Mouse (Mus musculus): Measurements from ENCODE around the gene Arhgap27. TPM values are rescaled to one million over a fixed set of nuclear protein-coding genes. Genes with fewer than 3 reads are reported as not detected.

Gene Arhgap27
- polyA plus RNA-seq, 1 experiment from 2014 or later = 1.5 TPM

DNA sequence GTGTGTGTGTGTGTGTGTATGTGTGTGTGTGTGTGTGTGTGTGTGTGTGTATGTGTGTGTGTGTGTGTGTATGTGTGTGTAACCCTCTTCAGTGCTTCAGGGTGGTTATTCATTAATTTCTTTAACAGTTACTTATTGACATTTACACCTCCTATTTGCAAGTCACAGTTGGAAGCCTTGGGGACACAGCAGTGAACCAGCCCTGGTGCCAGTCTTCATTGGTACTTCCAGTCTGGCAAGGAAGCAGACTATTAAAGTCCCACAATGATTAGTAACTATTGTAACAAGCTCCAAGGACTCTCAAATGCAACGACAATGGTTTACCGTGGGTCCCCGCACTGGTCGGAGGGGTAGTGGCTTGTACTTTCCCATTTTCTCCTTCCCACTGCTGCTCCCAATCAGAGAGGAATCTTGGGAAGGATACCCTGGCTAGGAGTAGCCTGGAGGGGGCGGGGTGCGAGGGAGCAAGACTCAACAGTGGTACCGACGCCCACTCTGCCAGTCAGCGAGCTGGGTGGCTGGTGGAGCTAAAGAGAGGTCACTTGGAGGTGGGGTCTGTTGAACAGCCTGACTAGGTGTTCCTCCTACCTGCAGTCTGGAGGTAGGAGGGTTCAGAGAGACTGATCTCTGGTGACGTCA lies 48.6 kb downstream of the Arhgap27 start:
- H3K9me3 ChIP-seq (replicated peaks; ENCODE audit: control insufficient read depth, low read length) = no peaks in the 10 kb centered on the region
- DNase-seq (ENCODE audit: low spot score) (no peak), ATAC-seq (no peak)
- H3K4me2 ChIP-seq (ENCODE audit: low read length) = no peak overlapping the region
- H3K27ac ChIP-seq (ENCODE audit: low read depth, low read length) = no peak overlapping the region
- 78% methylated on average over 10 of the region's 10 CpGs for WGBS
- H3K4me1 ChIP-seq (ENCODE audit: control insufficient read depth, insufficient read depth, low read length) = no peaks in the 10 kb centered on the region
- H3K27me3 ChIP-seq (replicated peaks; ENCODE audit: control insufficient read depth, insufficient read depth, low read length) = no peaks in the 10 kb centered on the region
- no peak overlapping the region for H3K9ac ChIP-seq (ENCODE audit: low read length)
- H3K36me3 ChIP-seq (ENCODE audit: control insufficient read depth, insufficient read depth, low read length) = no peaks in the 10 kb centered on the region
- H3K4me3 ChIP-seq (ENCODE audit: low read depth, low read length) = no peak overlapping the region

DNA sequence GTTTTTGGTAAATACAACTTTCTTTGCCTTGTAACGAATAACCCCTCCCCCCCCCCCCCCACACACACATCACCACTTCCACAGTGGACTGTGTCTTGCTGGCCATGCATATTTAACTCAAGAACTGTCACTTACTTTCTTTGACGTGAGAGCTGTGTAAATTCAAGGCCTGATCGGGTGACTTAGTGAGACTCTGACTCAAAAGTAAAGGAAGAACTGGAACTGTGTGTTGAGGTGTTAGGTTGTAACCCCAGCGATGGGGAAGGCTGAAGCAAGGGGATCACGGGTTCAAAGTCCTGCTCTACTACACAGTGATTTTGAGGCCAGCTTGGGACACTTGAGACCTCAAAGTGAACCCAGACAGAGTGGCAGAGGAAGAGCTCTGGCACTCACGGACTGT lies 50.0 kb downstream of the Arhgap27 start:
- Histone ChIP-seq H3K9me3 (replicated peaks; ENCODE audit: control insufficient read depth, low read length) (no peaks in the 10 kb centered on the region), H3K27ac (ENCODE audit: low read depth, low read length) (no peak overlapping the region), H3K36me3 (ENCODE audit: control insufficient read depth, insufficient read depth, low read length) (no peaks in the 10 kb centered on the region), H3K4me1 (ENCODE audit: control insufficient read depth, insufficient read depth, low read length) (no peaks in the 10 kb centered on the region), H3K27me3 (replicated peaks; ENCODE audit: control insufficient read depth, insufficient read depth, low read length) (no peaks in the 10 kb centered on the region), H3K4me3 (ENCODE audit: low read depth, low read length) (no peak overlapping the region), H3K9ac (ENCODE audit: low read length) (no peak overlapping the region), H3K4me2 (ENCODE audit: low read length) (no peak overlapping the region)
- WGBS = 86% methylated on average over 6 of the region's 6 CpGs
- DNase-seq (ENCODE audit: low spot score) = no peak
- no peak for ATAC-seq

DNA sequence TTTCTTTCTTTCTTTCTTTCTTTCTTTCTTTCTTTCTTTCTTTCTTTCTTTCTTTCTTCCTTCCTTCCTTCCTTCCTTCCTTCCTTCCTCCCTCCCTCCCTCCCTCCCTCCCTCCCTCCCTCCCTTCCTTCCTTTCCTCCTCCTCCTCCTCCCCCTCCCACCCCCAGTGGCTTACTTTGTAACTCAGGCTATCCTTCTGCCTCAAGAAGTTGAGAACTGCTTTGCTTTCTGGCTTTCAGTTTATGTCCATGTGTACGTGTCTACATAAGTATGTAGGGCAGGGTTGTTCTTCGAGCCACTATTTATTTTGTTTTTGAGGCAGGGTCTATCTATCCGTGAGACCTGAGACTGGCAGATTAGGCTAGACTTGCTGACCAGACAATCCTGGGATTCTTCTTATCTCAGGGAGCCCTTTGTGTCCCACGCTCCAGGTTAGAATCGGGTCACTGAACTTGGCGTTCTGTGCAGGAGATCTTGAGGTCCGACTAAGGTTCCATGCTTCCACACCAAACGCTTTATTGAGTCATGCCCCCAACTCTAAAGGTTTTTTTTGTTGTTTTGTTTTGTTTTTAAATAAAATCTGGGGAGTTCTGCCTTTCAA lies 50.7 kb downstream of the Arhgap27 start:
- ATAC-seq = no peak
- Histone ChIP-seq H3K4me1 (ENCODE audit: control insufficient read depth, insufficient read depth, low read length) (no peaks in the 10 kb centered on the region), H3K4me3 (ENCODE audit: low read depth, low read length) (no peak overlapping the region), H3K4me2 (ENCODE audit: low read length) (no peak overlapping the region), H3K27ac (ENCODE audit: low read depth, low read length) (no peak overlapping the region), H3K27me3 (replicated peaks; ENCODE audit: control insufficient read depth, insufficient read depth, low read length) (no peaks in the 10 kb centered on the region), H3K36me3 (ENCODE audit: control insufficient read depth, insufficient read depth, low read length) (no peaks in the 10 kb centered on the region), H3K9me3 (replicated peaks; ENCODE audit: control insufficient read depth, low read length) (no peaks in the 10 kb centered on the region), H3K9ac (ENCODE audit: low read length) (no peak overlapping the region)
- 67% methylated on average over 8 of the region's 8 CpGs for WGBS
- DNase-seq (ENCODE audit: low spot score) = no peak

DNA sequence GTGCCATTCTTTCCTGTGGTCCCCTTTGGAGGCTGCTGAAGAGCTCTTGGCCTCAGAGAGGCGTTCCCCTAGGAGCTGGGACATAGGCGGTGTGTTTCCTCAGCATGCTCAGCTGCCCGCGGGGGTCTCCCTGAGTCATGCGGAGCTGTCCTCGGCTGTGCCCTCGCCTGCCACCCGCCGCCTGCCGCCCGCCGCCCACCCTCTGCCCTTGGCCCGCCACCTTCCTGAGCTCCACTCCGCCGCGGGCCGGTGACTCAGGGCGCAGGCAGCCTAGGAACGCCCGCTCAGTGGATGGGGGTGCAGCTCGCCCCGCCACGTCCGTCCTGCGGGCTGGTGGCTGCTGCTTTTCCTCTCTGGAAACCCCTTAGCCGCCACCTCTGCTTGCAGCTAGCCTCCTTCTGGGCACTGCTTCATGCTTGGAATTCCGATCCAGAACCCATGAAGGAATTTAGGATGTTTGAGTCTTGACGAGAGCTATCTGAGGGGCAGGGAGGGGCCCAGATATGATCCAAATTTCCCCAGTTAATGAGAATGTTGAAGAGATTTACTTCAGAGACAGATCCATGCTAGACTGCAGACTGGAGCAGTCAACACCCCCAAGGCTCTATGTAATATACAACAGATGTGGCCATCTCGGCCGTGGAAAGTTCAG lies 51.4 kb downstream of the Arhgap27 start:
- H3K27me3 ChIP-seq (replicated peaks; ENCODE audit: control insufficient read depth, insufficient read depth, low read length) = no peaks in the 10 kb centered on the region
- peak; percentile 13 for DNase-seq (ENCODE audit: low spot score)
- 6% methylated on average over 30 of the region's 30 CpGs for WGBS
- no peaks in the 10 kb centered on the region for H3K4me1 ChIP-seq (ENCODE audit: control insufficient read depth, insufficient read depth, low read length)
- peak overlapping the region; percentile 24 for H3K4me3 ChIP-seq (ENCODE audit: low read depth, low read length)
- H3K4me2 ChIP-seq (ENCODE audit: low read length) = peak overlapping the region; percentile 52
- no peak overlapping the region for H3K27ac ChIP-seq (ENCODE audit: low read depth, low read length)
- H3K36me3 ChIP-seq (ENCODE audit: control insufficient read depth, insufficient read depth, low read length) = no peaks in the 10 kb centered on the region
- H3K9ac ChIP-seq (ENCODE audit: low read length) = peak overlapping the region; percentile 49
- no peaks in the 10 kb centered on the region for H3K9me3 ChIP-seq (replicated peaks; ENCODE audit: control insufficient read depth, low read length)
- ATAC-seq = no peak

DNA sequence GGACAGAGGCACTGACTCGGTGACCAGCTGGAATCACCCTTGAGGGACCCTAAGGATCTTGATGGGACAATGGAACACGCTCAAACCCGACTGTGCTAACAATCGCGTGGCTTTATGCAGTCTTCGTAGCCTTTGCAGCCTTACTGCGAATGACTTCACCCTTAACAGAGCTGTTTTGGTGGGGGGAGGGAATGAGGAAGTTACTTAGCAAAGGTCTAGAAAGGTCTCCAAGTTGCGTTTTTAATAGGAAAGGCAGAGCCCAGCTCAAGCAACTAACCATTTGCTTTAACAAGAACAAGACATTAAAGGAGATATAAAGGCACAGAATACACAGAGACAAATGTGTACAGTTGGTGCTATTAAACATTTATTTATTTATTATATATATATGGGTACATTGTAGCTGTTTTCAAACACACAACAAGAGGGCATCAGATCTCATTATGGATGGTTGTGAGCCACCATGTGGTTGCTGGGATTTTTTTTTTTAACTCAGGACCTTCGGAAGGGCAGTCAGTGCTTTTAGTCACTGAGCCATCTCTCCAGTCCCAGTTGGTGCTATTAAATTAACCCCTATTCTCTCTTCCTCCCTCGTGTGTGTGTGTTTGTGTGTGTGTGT lies 53.4 kb downstream of the Arhgap27 start:
- Histone ChIP-seq H3K27ac (ENCODE audit: low read depth, low read length) (no peak overlapping the region), H3K36me3 (ENCODE audit: control insufficient read depth, insufficient read depth, low read length) (no peaks in the 10 kb centered on the region), H3K9me3 (replicated peaks; ENCODE audit: control insufficient read depth, low read length) (no peaks in the 10 kb centered on the region), H3K4me3 (ENCODE audit: low read depth, low read length) (no peak overlapping the region), H3K27me3 (replicated peaks; ENCODE audit: control insufficient read depth, insufficient read depth, low read length) (no peaks in the 10 kb centered on the region), H3K4me1 (ENCODE audit: control insufficient read depth, insufficient read depth, low read length) (no peaks in the 10 kb centered on the region), H3K4me2 (ENCODE audit: low read length) (no peak overlapping the region), H3K9ac (ENCODE audit: low read length) (no peak overlapping the region)
- ATAC-seq (no peak), DNase-seq (ENCODE audit: low spot score) (no peak)
- WGBS = 86% methylated on average over 10 of the region's 10 CpGs

DNA sequence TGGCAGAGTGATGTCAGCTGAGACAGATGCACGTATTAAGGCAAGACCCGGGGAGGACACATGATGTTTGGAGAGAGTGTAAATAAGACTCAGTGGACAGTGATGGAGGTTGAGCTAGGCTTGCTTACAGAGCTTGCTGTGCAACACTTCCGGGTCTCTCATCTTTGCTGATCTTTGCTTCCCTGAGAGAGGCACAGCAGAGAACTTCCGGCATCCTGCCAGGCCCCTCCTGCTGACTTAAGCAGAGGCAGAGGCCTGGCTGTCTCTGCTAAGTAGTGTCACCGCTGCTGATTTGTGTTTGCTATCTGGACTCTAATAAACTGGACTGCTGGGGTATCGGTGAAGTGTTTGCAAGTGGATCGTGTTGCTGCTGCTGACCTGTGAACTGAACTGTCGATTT lies 55.6 kb downstream of the Arhgap27 start:
- 76% methylated on average over 8 of the region's 8 CpGs for WGBS
- Histone ChIP-seq H3K9ac (ENCODE audit: low read length) (no peak overlapping the region), H3K4me1 (ENCODE audit: control insufficient read depth, insufficient read depth, low read length) (no peaks in the 10 kb centered on the region), H3K27ac (ENCODE audit: low read depth, low read length) (no peak overlapping the region), H3K4me2 (ENCODE audit: low read length) (no peak overlapping the region), H3K9me3 (replicated peaks; ENCODE audit: control insufficient read depth, low read length) (no peaks in the 10 kb centered on the region), H3K4me3 (ENCODE audit: low read depth, low read length) (no peak overlapping the region), H3K27me3 (replicated peaks; ENCODE audit: control insufficient read depth, insufficient read depth, low read length) (no peaks in the 10 kb centered on the region), H3K36me3 (ENCODE audit: control insufficient read depth, insufficient read depth, low read length) (no peaks in the 10 kb centered on the region)
- ATAC-seq (no peak), DNase-seq (ENCODE audit: low spot score) (no peak)

DNA sequence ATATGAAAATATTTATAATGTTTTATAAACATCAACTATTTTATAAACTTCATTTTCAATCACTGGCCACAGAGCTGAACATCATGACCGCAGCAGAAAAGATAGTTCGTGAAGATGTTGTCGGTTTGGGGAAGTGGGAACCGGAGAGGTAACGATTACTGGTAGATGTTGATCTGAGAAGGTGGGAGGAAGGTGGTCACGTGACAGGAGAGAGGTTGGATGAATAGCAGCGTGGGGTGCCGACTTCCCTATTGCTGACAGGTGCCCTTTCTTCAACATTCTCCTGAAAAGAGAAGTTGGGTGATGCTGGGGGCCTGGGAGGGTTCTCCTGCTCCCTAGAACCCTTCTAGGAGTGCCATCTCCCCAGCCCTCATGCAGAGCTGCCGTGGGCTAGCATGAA lies 59.0 kb downstream of the Arhgap27 start:
- no peaks in the 10 kb centered on the region for H3K27me3 ChIP-seq (replicated peaks; ENCODE audit: control insufficient read depth, insufficient read depth, low read length)
- no peak overlapping the region for H3K9ac ChIP-seq (ENCODE audit: low read length)
- no peaks in the 10 kb centered on the region for H3K9me3 ChIP-seq (replicated peaks; ENCODE audit: control insufficient read depth, low read length)
- ATAC-seq (no peak), DNase-seq (ENCODE audit: low spot score) (no peak)
- 87% methylated on average over 9 of the region's 9 CpGs for WGBS
- H3K27ac ChIP-seq (ENCODE audit: low read depth, low read length) = no peak overlapping the region
- no peaks in the 10 kb centered on the region for H3K4me1 ChIP-seq (ENCODE audit: control insufficient read depth, insufficient read depth, low read length)
- H3K4me2 ChIP-seq (ENCODE audit: low read length) = no peak overlapping the region
- no peaks in the 10 kb centered on the region for H3K36me3 ChIP-seq (ENCODE audit: control insufficient read depth, insufficient read depth, low read length)
- no peak overlapping the region for H3K4me3 ChIP-seq (ENCODE audit: low read depth, low read length)

DNA sequence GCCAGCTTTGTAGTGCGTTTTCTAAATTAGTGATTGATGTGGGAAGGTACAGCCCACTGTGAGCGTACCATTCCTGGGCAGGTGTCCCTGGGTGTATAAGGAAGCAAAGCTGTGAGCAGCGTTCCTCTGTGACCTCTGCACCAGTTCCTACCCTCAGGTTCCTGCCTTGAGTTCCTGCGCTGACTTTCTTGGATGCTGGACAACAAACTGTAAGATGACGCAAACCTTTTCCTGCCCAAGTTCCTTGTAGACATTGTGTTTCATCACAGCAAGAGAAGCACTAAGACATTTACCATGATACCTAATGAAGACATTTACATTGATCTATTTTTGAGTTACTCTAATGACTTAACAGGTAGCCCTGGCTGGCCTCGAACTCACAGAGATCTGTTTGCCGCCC lies 68.7 kb downstream of the Arhgap27 start:
- Histone ChIP-seq H3K4me2 (ENCODE audit: low read length) (no peak overlapping the region), H3K4me1 (ENCODE audit: control insufficient read depth, insufficient read depth, low read length) (0 out of 2 replicates have a peak, but pooled peaks cover 2% of the 10 kb centered on the region), H3K9ac (ENCODE audit: low read length) (no peak overlapping the region), H3K4me3 (ENCODE audit: low read depth, low read length) (no peak overlapping the region), H3K27ac (ENCODE audit: low read depth, low read length) (no peak overlapping the region), H3K27me3 (replicated peaks; ENCODE audit: control insufficient read depth, insufficient read depth, low read length) (no peaks in the 10 kb centered on the region), H3K36me3 (ENCODE audit: control insufficient read depth, insufficient read depth, low read length) (no peaks in the 10 kb centered on the region), H3K9me3 (replicated peaks; ENCODE audit: control insufficient read depth, low read length) (no peaks in the 10 kb centered on the region)
- DNase-seq (ENCODE audit: low spot score) = no peak
- 94% methylated on average over 7 of the region's 7 CpGs for WGBS
- ATAC-seq = no peak

DNA sequence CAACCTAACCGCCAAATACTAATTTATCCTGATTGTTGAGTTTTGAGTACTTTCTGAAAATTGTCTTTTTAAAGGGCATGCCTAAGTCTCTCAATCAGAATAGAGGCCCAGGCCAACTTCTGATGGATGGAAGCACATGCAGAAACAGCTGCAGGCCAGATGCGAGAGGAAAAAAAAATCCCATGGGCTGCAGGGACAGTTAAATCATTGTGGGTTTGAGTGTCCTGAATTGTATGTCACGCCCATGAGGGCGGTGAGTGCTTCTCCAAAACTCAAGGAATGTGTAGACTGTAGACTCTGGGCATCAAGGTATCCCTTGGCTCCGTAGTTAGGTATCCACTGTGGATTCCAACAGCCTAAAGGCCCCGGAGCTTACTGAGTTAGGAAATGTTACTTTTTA lies 69.4 kb downstream of the Arhgap27 start:
- 90% methylated on average over 6 of the region's 6 CpGs for WGBS

More for the DNA sequence above, 69.4 kb downstream of the Arhgap27 start:
- DNase-seq (ENCODE audit: low spot score) (no peak), ATAC-seq (no peak)
- no peaks in the 10 kb centered on the region for H3K36me3 ChIP-seq (ENCODE audit: control insufficient read depth, insufficient read depth, low read length)
- no peak overlapping the region for H3K4me2 ChIP-seq (ENCODE audit: low read length)
- no peak overlapping the region for H3K9ac ChIP-seq (ENCODE audit: low read length)
- H3K9me3 ChIP-seq (replicated peaks; ENCODE audit: control insufficient read depth, low read length) = no peaks in the 10 kb centered on the region
- H3K27ac ChIP-seq (ENCODE audit: low read depth, low read length) = no peak overlapping the region
- no peaks in the 10 kb centered on the region for H3K27me3 ChIP-seq (replicated peaks; ENCODE audit: control insufficient read depth, insufficient read depth, low read length)
- 0 out of 2 replicates have a peak, but pooled peaks cover 2% of the 10 kb centered on the region for H3K4me1 ChIP-seq (ENCODE audit: control insufficient read depth, insufficient read depth, low read length)
- H3K4me3 ChIP-seq (ENCODE audit: low read depth, low read length) = no peak overlapping the region
